Mouse (Mus musculus): ENCODE data around the gene Ikbke.
A peak's percentile ranks its signal among the peaks of the same experiment; 100 is the strongest.

Gene Ikbke

DNA sequence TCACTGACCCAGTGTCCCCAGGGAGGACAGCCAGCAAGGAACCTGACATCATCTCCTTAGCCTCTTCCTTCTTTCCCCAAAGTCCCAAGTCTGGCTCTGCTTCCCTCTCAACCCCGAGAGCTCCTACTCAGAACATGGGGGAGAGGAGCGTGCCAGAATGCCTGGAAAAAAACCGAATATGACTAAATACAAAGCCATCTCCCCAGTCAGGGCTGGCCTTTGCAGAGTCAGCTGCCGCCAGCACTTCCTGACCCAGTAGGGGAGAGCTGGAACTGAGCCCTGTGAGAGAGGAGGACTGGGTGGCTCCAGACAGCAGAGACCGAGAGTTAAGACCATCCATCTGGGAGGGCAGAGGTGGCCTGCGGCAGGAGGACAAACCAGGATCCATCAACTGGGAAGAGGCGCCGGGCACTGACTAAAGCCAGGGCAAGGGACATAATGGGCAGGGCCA is 40.5 kb downstream of the Ikbke start:
- no peak for DNase-seq (ENCODE audit: low spot score)

DNA sequence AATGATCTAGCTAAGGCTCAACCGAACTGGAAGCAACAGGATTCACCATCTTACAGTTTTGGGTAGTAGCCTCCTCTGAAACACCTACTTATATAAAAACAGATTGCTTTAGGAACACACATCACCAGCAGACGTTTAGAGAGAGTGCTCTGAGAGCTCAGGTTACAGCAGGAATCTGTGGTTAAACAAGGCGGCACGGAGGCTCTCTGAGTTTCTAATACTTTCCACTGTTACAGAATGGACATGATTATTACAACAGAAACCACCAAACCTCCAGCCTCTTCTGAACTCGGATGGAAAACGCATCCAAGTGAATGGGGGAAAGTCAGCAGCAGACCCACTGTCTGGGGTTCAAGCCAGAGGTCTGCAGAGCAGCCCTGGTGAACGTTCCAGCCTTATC is 43.3 kb downstream of the Ikbke start:
- no peak for DNase-seq (ENCODE audit: low spot score)

DNA sequence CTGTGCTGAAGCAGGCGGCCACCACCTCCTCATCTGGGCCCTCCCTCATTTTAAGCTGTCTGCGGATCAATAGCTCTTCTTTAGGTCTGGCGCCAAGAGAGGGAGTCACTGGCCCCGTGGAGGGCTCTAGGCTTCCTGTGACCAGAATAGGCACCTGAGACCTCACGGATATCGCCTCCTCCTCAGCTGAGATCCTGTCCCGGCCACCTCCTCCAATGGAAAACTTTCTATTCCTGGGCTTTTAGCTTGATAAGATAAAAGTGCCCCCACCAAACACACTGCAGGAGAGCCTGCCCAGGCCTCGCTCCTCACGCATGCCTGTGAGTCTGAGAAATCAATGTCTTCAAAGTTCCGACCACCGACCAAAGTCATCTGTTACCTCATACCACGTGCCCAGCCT is 45.9 kb downstream of the Ikbke start:
- no peak for DNase-seq (ENCODE audit: low spot score)

- DNase-seq (ENCODE audit: low spot score), result no peak
Measured at GRCm38 (mm10) chr1:131228659-131229058, 50.7 kb downstream of the Ikbke start.

DNA sequence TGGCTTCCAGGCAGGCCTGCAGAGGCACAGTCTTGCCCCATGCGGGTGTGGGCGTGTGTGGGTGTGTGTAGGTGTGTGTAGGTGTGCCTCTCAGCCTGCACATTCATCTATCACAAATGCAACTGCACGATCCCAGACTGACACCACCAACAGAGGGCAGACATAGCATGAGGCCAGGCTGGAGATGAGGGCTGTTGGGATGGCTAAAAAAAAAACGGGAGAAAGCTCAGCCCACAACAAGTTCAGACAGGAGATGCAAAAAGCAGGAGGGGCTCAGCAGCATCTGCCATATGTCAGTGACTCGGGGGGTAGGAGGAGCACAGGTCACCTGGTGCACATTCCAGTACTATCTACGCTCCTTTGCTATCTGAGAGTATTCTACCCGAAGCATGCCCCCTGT is 51.2 kb downstream of the Ikbke start:
- no peak for DNase-seq (ENCODE audit: low spot score)

DNA sequence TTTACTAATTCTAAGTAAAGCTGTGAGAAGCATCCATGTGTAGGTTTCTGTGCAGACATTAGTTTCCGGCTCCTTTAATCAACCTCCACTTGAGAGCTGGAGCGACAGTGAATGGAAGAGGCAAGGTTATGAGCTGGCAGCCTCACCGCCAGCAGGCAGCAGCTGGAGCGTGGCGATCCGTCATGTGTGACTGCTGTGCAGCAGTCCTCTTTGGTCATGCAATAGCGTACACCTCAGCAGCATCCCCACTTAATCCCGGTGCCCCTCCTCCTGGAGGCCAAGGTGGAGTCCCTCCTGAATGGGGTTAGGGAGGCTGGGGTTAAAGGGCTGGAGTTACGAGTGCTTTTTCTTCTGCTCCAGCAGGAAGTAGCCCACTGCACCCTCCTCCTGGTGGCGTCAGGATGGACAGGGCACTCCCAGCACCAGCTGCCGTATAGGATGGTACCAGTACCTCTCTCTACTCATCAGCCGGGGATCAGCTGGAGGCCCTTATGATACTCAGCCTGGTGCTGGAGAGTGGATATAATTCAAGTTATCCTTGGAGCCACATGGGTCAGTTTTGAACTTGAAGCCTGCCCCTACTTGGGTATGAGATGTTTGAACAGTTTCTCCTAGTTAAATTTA is 54.4 kb downstream of the Ikbke start:
- no peak for DNase-seq (ENCODE audit: low spot score)

DNA sequence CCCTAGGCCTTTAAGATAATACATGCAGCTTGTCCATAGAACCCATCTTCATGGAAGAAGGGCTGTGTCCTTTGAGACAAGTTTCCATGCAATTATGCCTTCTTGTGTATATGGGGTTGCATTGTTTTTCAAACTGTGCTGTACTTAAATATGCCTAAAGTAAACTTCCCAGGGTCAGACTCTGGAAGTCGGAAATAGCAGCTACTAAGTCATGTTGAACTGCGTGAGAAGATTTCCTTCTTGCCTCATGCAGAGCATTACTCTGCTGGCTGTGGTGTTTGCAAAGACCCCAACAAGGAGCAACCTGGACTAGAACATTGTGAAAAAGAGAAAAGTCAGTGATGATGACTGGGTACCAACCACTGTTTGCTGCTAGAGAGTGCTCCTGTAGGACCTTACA is 56.1 kb downstream of the Ikbke start:
- no peak for DNase-seq (ENCODE audit: low spot score)

DNA sequence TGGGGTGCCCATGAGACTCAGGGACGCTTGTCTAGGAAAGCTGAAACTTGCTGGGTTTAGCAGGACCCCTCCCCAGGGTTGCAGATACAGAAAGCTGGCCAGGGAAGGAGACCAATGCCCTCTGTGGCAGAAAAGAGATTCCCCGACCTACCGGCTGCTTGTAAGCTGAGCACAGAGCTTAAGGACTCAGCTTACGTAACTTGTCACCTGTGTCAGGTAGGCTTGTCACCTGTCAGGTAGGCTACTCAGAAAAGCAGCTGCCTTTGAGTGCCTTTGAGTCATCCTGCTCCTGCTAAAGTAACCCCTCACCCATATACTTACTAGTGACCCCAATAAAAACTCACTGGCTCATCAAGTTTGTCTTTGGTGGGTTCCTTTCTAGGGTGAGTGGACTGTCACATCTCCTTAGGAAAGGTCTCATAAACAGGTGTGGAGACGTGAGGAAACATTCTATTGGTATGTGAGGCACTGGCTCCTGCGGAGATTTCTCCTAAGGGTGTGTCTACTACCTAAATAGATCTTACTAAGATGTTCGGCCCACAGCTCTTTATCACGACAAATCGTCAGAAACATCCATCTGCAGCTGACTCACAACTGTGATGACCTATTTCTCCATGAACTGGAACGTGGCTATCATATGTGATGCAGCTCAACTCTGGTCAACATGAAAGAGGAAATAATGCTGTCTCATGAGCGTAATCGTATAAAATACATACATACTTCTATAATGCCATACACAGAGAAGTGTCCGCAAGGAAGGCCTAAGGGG is 57.4 kb downstream of the Ikbke start:
- no peak for DNase-seq (ENCODE audit: low spot score)

- DNase-seq (ENCODE audit: low spot score), result no peak
Measured at GRCm38 (mm10) chr1:131218933-131219332, 60.5 kb downstream of the Ikbke start.

DNA sequence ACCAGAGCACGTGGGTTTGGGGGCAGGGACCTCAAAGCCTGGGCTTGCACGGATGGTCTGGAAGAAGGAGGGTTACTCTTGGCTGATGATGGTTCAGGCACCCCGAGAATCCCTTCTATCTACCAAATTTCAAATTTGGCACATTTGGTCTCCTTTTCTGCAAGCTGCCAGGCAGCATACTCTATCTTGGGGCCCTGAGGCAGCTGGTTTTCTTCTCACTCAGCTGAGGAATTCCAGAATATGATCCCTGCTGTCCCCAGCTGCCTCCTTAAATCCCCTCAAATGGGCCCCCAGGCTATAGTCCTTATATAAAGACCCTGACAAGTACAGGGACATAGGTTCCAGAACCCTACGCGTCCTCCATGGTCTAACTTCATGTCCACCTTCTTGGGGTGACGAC is 66.0 kb downstream of the Ikbke start:
- no peak for DNase-seq (ENCODE audit: low spot score)

GRCm38 (mm10) chr1:131212956-131213355 is 66.5 kb downstream of the Ikbke start:
- no peak for DNase-seq (ENCODE audit: low spot score)

DNA sequence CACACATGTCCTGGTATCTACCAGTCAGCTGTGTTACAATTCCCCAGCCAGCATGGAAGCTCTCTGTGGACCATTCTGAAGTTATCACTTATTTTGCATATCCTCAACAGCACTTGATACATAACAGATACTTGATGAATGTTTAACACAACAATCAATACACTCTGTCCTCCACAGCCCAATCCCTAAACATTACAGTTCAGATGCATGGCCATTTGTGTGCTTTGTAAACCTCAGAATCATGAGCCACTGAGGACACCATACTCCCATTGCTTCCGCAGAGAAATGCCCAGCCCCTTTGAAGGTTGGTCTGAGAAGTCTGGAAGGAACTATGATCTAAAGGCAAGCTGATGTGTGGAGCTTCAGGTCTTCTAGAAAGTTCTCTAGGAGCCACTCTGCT is 67.8 kb downstream of the Ikbke start:
- no peak for DNase-seq (ENCODE audit: low spot score)

DNA sequence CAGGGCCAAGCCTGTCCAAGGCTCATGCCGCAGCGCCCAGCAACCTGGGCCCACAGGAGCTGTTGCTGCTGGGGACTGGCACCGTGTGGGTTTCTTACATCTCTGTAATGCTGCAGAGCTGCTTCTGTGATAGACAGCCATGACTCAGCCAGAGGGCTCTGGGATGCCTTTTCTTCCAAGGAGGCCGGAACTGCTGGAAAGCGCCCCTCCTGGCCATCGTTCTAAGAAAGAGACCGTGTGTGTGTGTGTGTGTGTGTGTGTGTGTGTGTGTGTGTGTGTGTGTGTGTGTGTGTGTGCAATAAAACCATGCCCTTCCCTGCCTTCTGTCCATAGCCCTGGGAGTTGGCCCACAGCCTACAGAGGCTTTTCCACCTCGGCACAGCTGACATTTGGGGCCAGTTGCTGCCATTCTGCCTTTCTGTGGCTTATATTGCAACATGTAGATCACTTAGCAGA is 69.4 kb downstream of the Ikbke start:
- no peak for DNase-seq (ENCODE audit: low spot score)

DNA sequence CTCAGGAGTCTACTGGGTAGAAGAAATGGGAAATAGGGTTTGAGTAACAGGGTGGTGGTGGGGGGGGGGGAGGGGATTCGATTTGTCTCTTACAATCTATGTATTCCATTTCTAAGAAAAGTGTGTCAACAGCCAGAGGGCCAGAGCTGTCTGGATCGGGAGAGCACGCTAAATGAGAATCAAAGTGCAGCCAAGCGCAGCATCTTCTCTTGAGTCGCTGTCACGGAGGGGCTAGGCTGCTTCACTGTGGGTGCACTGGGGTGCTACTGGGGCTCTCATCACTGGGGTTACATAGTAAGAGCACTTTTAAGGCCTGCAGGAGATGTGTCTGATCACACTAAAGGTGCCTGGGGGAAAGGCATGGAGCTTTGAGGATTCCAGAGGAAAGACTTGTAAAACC is 70.6 kb downstream of the Ikbke start:
- no peak for DNase-seq (ENCODE audit: low spot score)

- no peak for DNase-seq (ENCODE audit: low spot score)
Measured at GRCm38 (mm10) chr1:131208081-131208480, 71.3 kb downstream of the Ikbke start.

- DNase-seq (ENCODE audit: low spot score), result peak; percentile 30
Measured at GRCm38 (mm10) chr1:131207531-131207930, 71.9 kb downstream of the Ikbke start.

- DNase-seq (ENCODE audit: low spot score), result no peak
Measured at GRCm38 (mm10) chr1:131206342-131206741, 73.1 kb downstream of the Ikbke start.

- DNase-seq (ENCODE audit: low spot score), result no peak
Measured at GRCm38 (mm10) chr1:131204461-131204860, 74.9 kb downstream of the Ikbke start.

Measured in yolk sac, embryonic 10.5 days (tissue).